Mouse (Mus musculus): ENCODE measurements around the gene Zfp366. TPM values are rescaled to one million over a fixed set of nuclear protein-coding genes. Genes with fewer than 3 reads are reported as not detected.
A peak's percentile ranks its signal among the peaks of the same experiment; 100 is the strongest.

Gene Zfp366
- under 1 TPM in 6 of 26 experiments, not detected in 20; 0.08 to 0.46 (median 0.17) TPM for total RNA-seq (2018; cell fraction: chromatin; rRNA removed)
- under 1 TPM; 0.03 to 0.29 (median 0.08) TPM for total RNA-seq (2018; cell fraction: cytosol; rRNA removed)
- under 1 TPM in 25 of 26 experiments, not detected in 1; 0.06 to 0.69 (median 0.22) TPM for total RNA-seq (2018; cell fraction: nucleus; rRNA removed)
- polyA plus RNA-seq (2018), result 0.04 to 0.14 TPM (median 0.04 TPM) in 3 replicates

- Histone ChIP-seq H3K36me3 (ENCODE audit: inconsistent target) (no peaks in the 10 kb centered on the region), H3K4me3 (ENCODE audit: inconsistent target) (no peak within 1 kb of the TSS), H3K79me2 (ENCODE audit: inconsistent target) (no peaks in the 10 kb centered on the region), H3K27ac (peak within 1 kb of the TSS; percentile 13; the same call in 1 of the 2 replicates)
- 20% methylated on average over 9 of the region's 11 CpGs for WGBS (ENCODE audit: missing documents)
Observed at GRCm38 (mm10) chr13:99184155-99184886, at the start of gene Zfp366. Gene Zfp366, plus strand, starts transcription at chr13:99184823.

GRCm38 (mm10) chr13:99138351-99139255 lies 46.0 kb upstream of the Zfp366 start:
- H3K4me3 ChIP-seq (ENCODE audit: inconsistent target), result no peak overlapping the region
- H3K79me2 ChIP-seq (ENCODE audit: inconsistent target), result no peaks in the 10 kb centered on the region
- H3K36me3 ChIP-seq (ENCODE audit: inconsistent target), result no peaks in the 10 kb centered on the region
- H3K27ac ChIP-seq, result no peak overlapping the region
- WGBS (ENCODE audit: missing documents), result 61% methylated on average over 12 of the region's 12 CpGs

GRCm38 (mm10) chr13:99146355-99146871 lies 38.2 kb upstream of the Zfp366 start:
- H3K4me3 ChIP-seq (ENCODE audit: inconsistent target), result no peak overlapping the region

GRCm38 (mm10) chr13:99147645-99148111 lies 36.9 kb upstream of the Zfp366 start:
- Histone ChIP-seq H3K36me3 (ENCODE audit: inconsistent target) (no peaks in the 10 kb centered on the region), H3K79me2 (ENCODE audit: inconsistent target) (no peaks in the 10 kb centered on the region), H3K27ac (no peak overlapping the region), H3K4me3 (ENCODE audit: inconsistent target) (no peak overlapping the region)
- WGBS (ENCODE audit: missing documents), result 82% methylated on average over 6 of the region's 6 CpGs

More at GRCm38 (mm10) chr13:99146355-99146871, 38.2 kb upstream of the Zfp366 start:
- H3K27ac ChIP-seq, result no peak overlapping the region
- 80% methylated on average over 13 of the region's 13 CpGs for WGBS (ENCODE audit: missing documents)
- no peaks in the 10 kb centered on the region for H3K36me3 ChIP-seq (ENCODE audit: inconsistent target)
- no peaks in the 10 kb centered on the region for H3K79me2 ChIP-seq (ENCODE audit: inconsistent target)

GRCm38 (mm10) chr13:99149551-99150305 lies 34.9 kb upstream of the Zfp366 start:
- Histone ChIP-seq H3K27ac (no peak overlapping the region), H3K79me2 (ENCODE audit: inconsistent target) (no peaks in the 10 kb centered on the region), H3K4me3 (ENCODE audit: inconsistent target) (no peak overlapping the region), H3K36me3 (ENCODE audit: inconsistent target) (no peaks in the 10 kb centered on the region)
- 93% methylated on average over 14 of the region's 14 CpGs for WGBS (ENCODE audit: missing documents)

GRCm38 (mm10) chr13:99150626-99151025 lies 34.0 kb upstream of the Zfp366 start:
- no peaks in the 10 kb centered on the region for H3K36me3 ChIP-seq (ENCODE audit: inconsistent target)
- WGBS (ENCODE audit: missing documents), result 86% methylated on average over 6 of the region's 6 CpGs
- H3K79me2 ChIP-seq (ENCODE audit: inconsistent target), result no peaks in the 10 kb centered on the region
- H3K27ac ChIP-seq, result no peak overlapping the region
- H3K4me3 ChIP-seq (ENCODE audit: inconsistent target), result no peak overlapping the region

- H3K36me3 ChIP-seq (ENCODE audit: inconsistent target), result no peaks in the 10 kb centered on the region
- H3K4me3 ChIP-seq (ENCODE audit: inconsistent target), result no peak overlapping the region
- H3K79me2 ChIP-seq (ENCODE audit: inconsistent target), result no peaks in the 10 kb centered on the region
- 72% methylated on average over 8 of the region's 8 CpGs for WGBS (ENCODE audit: missing documents)
- H3K27ac ChIP-seq, result no peak overlapping the region
Observed at GRCm38 (mm10) chr13:99151121-99151520, 33.5 kb upstream of the Zfp366 start.

DNA sequence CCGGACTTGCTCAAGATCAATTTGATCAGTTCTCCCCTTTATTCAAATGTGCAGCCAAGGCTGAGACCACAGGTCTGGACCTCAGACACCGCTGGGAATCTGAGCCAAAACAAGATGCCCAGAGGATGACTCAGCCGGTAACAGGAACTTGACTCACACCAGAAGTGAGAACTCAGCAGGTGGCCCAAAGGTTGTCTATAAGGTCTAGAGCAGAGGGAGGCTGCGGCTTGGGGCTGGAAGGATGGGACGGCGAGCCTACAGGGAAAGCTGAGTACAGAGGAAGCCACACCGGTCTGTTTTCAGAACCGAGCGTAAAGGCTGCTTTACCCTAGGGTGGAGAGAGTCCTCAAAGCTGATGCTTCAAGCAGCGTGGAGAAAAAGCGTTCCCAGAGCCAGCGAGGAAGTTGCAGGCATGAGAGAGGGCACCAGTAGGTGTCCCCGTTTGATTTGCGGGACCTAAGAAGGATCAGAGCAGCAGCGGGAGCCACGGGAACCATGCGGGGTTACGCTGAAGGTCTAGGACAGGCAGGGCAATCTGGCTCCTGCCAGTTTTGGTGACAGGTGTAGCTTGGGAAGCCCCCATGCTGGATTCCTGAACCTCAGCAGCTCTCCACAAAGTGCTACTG lies 32.2 kb upstream of the Zfp366 start:
- WGBS (ENCODE audit: missing documents), result 8% methylated on average over 18 of the region's 18 CpGs
- H3K27ac ChIP-seq, result no peak overlapping the region
- no peaks in the 10 kb centered on the region for H3K36me3 ChIP-seq (ENCODE audit: inconsistent target)
- H3K79me2 ChIP-seq (ENCODE audit: inconsistent target), result no peaks in the 10 kb centered on the region
- no peak overlapping the region for H3K4me3 ChIP-seq (ENCODE audit: inconsistent target)

- Histone ChIP-seq H3K27ac (no peak overlapping the region), H3K4me3 (ENCODE audit: inconsistent target) (no peak overlapping the region), H3K36me3 (ENCODE audit: inconsistent target) (no peaks in the 10 kb centered on the region), H3K79me2 (ENCODE audit: inconsistent target) (no peaks in the 10 kb centered on the region)
- 96% methylated on average over 2 of the region's 2 CpGs for WGBS (ENCODE audit: missing documents)
Observed at GRCm38 (mm10) chr13:99157709-99158108, 26.9 kb upstream of the Zfp366 start.

DNA sequence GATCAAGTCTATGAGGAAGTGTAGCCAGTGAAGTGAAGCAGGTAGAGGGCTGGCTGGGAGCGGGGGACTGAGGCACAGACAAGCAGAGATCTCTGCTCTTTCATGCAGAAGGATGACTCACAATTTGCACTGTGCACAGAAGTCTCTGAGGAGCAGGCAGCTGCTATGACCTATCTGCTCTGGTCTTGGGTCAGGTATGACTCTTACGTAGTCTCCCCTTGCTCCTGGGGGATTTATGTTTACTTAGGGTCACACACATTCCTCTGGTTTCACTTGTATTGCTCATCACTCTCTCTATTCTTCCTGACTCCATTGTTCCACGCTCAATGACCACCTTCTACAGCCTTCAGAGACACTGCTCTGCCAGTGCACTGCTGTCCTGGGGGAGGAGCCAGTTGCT lies 25.9 kb upstream of the Zfp366 start:
- H3K36me3 ChIP-seq (ENCODE audit: inconsistent target), result no peaks in the 10 kb centered on the region
- H3K79me2 ChIP-seq (ENCODE audit: inconsistent target), result no peaks in the 10 kb centered on the region
- no peak overlapping the region for H3K27ac ChIP-seq
- 93% methylated on average over 3 of the region's 3 CpGs for WGBS (ENCODE audit: missing documents)
- H3K4me3 ChIP-seq (ENCODE audit: inconsistent target), result no peak overlapping the region

- H3K79me2 ChIP-seq (ENCODE audit: inconsistent target), result no peaks in the 10 kb centered on the region
- WGBS (ENCODE audit: missing documents), result 91% methylated on average over 4 of the region's 4 CpGs
- no peak overlapping the region for H3K4me3 ChIP-seq (ENCODE audit: inconsistent target)
- H3K36me3 ChIP-seq (ENCODE audit: inconsistent target), result no peaks in the 10 kb centered on the region
- H3K27ac ChIP-seq, result no peak overlapping the region
Observed at GRCm38 (mm10) chr13:99163071-99163470, 21.6 kb upstream of the Zfp366 start.

GRCm38 (mm10) chr13:99163521-99164359 lies 20.9 kb upstream of the Zfp366 start:
- Histone ChIP-seq H3K4me3 (ENCODE audit: inconsistent target) (no peak overlapping the region), H3K79me2 (ENCODE audit: inconsistent target) (no peaks in the 10 kb centered on the region), H3K27ac (no peak overlapping the region), H3K36me3 (ENCODE audit: inconsistent target) (no peaks in the 10 kb centered on the region)
- 44% methylated on average over 10 of the region's 10 CpGs for WGBS (ENCODE audit: missing documents)

DNA sequence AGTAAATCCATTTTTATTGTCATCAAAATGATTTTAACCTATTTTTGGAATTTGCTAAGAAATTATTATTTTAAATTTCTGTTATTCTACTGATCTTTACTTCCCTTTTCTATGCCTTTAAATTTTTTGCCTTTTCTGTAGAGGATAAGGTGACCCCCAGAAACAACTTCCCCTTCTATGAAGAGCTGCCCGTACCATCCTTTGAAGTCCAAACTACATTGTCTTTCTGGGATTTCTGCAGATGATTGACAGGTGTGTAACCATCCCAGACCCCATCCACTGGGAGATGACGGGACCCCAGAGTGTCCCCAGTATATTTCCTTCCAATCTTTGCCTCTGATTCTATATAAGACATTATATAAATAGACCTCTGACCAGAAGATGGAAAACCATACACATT lies 20.3 kb upstream of the Zfp366 start:
- Histone ChIP-seq H3K27ac (no peak overlapping the region), H3K4me3 (ENCODE audit: inconsistent target) (no peak overlapping the region), H3K79me2 (ENCODE audit: inconsistent target) (no peaks in the 10 kb centered on the region), H3K36me3 (ENCODE audit: inconsistent target) (no peaks in the 10 kb centered on the region)
- 33% methylated on average over 2 of the region's 2 CpGs for WGBS (ENCODE audit: missing documents)
